Mouse (Mus musculus): ENCODE results near the gene Efcab12.

GRCm38 (mm10) chr6:115808488-115809231 lies 29.6 kb downstream of the Efcab12 start, which contains the start of gene Rpl32:
- no peak for TF ChIP-seq TAL1 (conservative IDR thresholded peaks at IDR 0.05; ENCODE audit: low read depth, low read length)
- no peak for TF ChIP-seq GATA1 (IDR thresholded peaks at IDR 0.05; ENCODE audit: borderline replicate concordance, low read length)
- no peak for TF ChIP-seq CTCF (IDR thresholded peaks at IDR 0.05; ENCODE audit: low read depth, low read length)
- TF ChIP-seq POLR2AphosphoS5 (IDR thresholded peaks at IDR 0.05; ENCODE audit: insufficient replicate concordance, low read depth, low read length) = no peak
- TF ChIP-seq GATA2 (IDR thresholded peaks at IDR 0.05; ENCODE audit: borderline replicate concordance, low read depth, low read length) = no peak
